Mouse (Mus musculus) liver, embryonic 14.5 days (tissue): ENCODE results near the gene Lat. TPM values are rescaled to one million over a fixed set of nuclear protein-coding genes. Genes with fewer than 3 reads are reported as not detected.
A peak's percentile ranks its signal among the peaks of the same experiment; 100 is the strongest.

ENCODE experiments used
- ATAC-seq: fragments of 200-750 bp; cut with Nextera tagmentation; 2 replicates; pipeline ENCODE4 v1.8.0; 2017; ENCODE audit warnings: moderate number of reproducible peaks, mild to moderate bottlenecking, moderate library complexity; ENCODE audit not compliant: insufficient read depth
- DNase-seq, 3 experiments: peaks; one replicate each; pipeline ENCODE4 v3.0.0-alpha.2; 2012 to 2013; ENCODE audit warnings: low read depth in 3 of 3, low spot score in 3 of 3
- H3K27ac ChIP-seq: fragments of 300-500 bp; sonication (generic); 2 replicates; pipeline ENCODE4 v1.5.1; 2014; ENCODE audit warnings: moderate library complexity, mild to moderate bottlenecking, control low read depth, inconsistent platforms
- H3K27me3 ChIP-seq: fragments of 300-500 bp; sonication (generic); 2 replicates; pipeline ENCODE4 v1.6.1; 2014; ENCODE audit warnings: mild to moderate bottlenecking, low read length, moderate library complexity; ENCODE audit not compliant: control insufficient read depth, insufficient read depth
- H3K36me3 ChIP-seq: fragments of 300-500 bp; sonication (generic); replicated peaks from 2 replicates; pipeline ENCODE4 v1.6.1; 2014; ENCODE audit warnings: low read depth; ENCODE audit not compliant: control insufficient read depth, insufficient read depth
- H3K4me1 ChIP-seq, 2 experiments: fragments of 200-500 bp in 1 of 2; fragments of 300-500 bp in 1 of 2; sonication (generic) in 1 of 2; replicated peaks; 2 replicates each; pipeline ENCODE4 v1.6.1; 2012 to 2014; ENCODE audit warnings: antibody characterized with exemption in 1 of 2, inconsistent platforms in 1 of 2, low read length in 1 of 2; ENCODE audit not compliant: control insufficient read depth in 2 of 2, insufficient read depth in 2 of 2
- H3K4me2 ChIP-seq: fragments of 300-500 bp; sonication (generic); 2 replicates; pipeline ENCODE4 v1.6.1; 2014; ENCODE audit warnings: low read depth, mild to moderate bottlenecking, control low read depth, moderate library complexity
- H3K4me3 ChIP-seq, 2 experiments: fragments of 200-500 bp in 1 of 2; fragments of 300-500 bp in 1 of 2; sonication (generic) in 1 of 2; 2 replicates each; pipeline ENCODE4 v1.5.1; 2012 to 2014; ENCODE audit warnings: low read depth in 2 of 2, low read length in 2 of 2, mild to moderate bottlenecking in 2 of 2, control low read depth in 1 of 2, inconsistent platforms in 1 of 2, moderate library complexity in 1 of 2; ENCODE audit not compliant: insufficient read depth in 1 of 2
- H3K9ac ChIP-seq: fragments of 300-500 bp; sonication (generic); replicated peaks from 2 replicates; pipeline ENCODE4 v1.6.1; 2014; ENCODE audit warnings: mild to moderate bottlenecking, control low read depth, moderate library complexity
- H3K9me3 ChIP-seq: fragments of 300-500 bp; sonication (generic); 2 replicates; pipeline ENCODE4 v1.6.1; 2016; ENCODE audit warnings: low read length, mixed read lengths; ENCODE audit not compliant: control insufficient read depth
- CTCF ChIP-seq: IDR thresholded peaks from 2 replicates; pipeline ENCODE4 v1.5.1; 2016; ENCODE audit warnings: antibody characterized with exemption, low read depth, control low read depth
- EP300 ChIP-seq: IDR thresholded peaks from 2 replicates; pipeline ENCODE4 v1.6.1; 2016; ENCODE audit warnings: antibody characterized with exemption, low read depth
- WGBS: fragments of 180-500 bp; shearing (Covaris S2); extraction: QIAGEN DNeasy Blood & Tissue Kit; methylation state at CpG from one replicate; pipeline ENCODE4 v1.1.7; 2014; ENCODE audit not compliant: insufficient replicate concordance; 5-methylcytosine and 5-hydroxymethylcytosine counted together
- polyA plus RNA-seq, 2 experiments: library from polyadenylated mRNA; depleted of rRNA in 1 of 2; stranded (reverse) in 1 of 2; unstranded in 1 of 2; fragments of >200 nt; fragmentation: Nextera tagmentation in 1 of 2; extraction: Ambion mirVana in 1 of 2; gene quantifications; 2 replicates each; pipeline versions ENCODE4 v1.2.1 to v1.2.3; 2012 to 2014

The Lat gene
- polyA plus RNA-seq, 2 experiments: 7.3 to 7.6 TPM

DNA sequence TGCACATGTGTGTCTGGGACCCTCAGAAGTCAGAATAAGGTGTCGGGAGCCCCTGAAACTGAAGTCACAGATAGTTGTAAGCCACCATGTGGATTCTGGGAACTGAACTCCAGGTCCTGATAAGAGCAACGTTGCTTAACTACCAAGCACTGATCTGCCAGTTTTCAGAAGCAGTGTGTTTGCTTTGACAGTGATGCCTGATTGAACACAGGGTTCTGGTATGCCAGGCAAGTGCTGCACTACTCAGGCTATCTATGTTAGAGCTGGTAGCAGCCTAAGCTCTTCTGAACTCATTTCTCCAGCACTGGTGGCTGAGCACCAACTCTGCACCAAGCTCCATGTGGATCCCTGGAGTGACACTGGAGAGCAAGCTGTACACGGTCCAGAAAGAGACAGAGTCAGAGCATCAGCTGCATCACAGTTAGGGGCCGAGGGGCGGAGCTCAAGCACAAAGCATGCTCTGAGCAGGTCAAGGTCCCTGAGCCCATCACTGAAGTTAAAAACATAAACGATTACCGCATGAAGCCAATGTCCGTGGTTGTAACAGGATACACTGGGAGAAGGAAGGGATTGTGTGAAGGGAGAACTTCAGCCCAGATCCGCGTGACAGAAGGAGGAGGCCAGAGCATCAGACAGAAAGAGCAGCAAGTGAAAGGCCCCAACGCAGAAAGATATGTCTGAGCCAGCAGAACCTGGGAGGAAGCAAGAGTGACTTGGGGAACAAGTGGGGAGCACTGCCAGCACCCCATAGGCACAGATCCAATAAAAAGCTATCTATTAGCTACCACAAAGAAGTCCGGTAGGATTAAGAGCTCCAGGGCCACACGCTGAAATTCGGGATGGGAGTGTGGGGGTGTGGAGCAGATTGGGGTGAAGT lies 14.4 kb downstream of the Lat start:
- Histone ChIP-seq H3K27ac (no peak overlapping the region), H3K4me1 (peaks cover 26 to 40% of the 10 kb centered on the region in 2 experiments), H3K4me2 (no peak overlapping the region), H3K9me3 (no peaks in the 10 kb centered on the region), H3K9ac (no peak overlapping the region), H3K36me3 (no peaks in the 10 kb centered on the region), H3K27me3 (no peaks in the 10 kb centered on the region), H3K4me3 (no peak overlapping the region)
- WGBS: 39% methylated on average over 14 of the region's 14 CpGs
- TF ChIP-seq CTCF (no peak; the same call in 1 of the 2 replicates), EP300 (no peak)
- DNase-seq (peak in 1 of 3 experiments; percentile 32), ATAC-seq (no peak)

DNA sequence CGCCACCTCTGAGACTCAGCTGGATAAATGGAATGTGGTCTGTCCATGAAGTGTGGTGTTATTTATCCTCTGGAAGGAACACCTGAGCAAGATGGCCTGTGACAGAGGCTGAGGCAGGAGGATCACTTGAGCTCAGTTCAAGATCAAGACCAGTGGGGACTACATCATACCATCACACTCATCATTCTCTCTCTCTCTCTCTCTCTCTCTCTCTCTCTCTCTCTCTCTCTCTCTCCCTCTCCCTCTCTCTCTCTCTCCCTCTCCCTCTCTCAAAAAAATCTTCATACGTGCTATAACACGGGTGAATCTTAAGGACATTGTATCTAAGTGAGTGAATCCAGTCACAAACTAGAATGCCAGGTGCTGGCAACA lies 15.4 kb downstream of the Lat start:
- no peak overlapping the region for H3K4me2 ChIP-seq
- H3K9me3 ChIP-seq: no peaks in the 10 kb centered on the region
- H3K27ac ChIP-seq: no peak overlapping the region
- no peaks in the 10 kb centered on the region for H3K27me3 ChIP-seq
- peaks cover 26 to 40% of the 10 kb centered on the region in 2 experiments for H3K4me1 ChIP-seq
- DNase-seq (no peak), ATAC-seq (no peak)
- no peak overlapping the region for H3K9ac ChIP-seq
- H3K4me3 ChIP-seq: no peak overlapping the region
- TF ChIP-seq EP300 (no peak), CTCF (no peak)
- no peaks in the 10 kb centered on the region for H3K36me3 ChIP-seq
- WGBS: 71% methylated on average over 3 of the region's 3 CpGs

DNA sequence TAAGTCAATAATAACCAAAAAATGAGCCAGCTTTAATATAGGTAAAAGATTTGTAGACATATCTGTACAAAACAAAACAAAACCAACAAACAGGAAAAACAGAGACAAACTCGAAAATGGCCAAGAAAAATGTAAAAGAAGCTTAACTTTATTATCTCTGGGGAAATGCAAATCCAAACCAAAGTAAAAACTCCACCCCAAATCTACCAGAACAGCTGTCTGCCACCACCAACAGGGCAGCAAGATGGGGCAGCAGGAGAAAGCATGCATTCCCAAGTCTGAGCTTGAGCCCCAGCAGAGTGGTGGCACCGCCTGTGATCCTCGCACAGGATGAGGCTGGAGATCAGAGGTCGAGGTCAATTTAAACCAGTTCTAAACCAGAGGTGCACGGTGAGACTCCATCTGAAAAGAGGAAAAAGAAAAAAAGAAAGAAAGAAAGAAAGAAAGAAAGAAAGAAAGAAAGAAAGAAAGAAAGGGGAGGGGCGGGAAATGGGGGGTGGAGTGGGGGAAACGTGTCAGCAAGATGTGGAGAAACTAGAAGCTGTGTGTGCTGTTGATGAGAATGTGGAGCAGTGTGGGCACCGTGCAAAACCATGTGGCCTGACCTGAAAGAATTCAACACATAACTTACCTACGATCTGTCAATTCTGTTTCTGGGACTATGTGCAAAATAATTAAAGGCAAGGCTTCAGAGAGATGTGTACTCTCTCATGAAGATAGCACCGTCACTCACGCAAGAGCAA lies 15.9 kb downstream of the Lat start:
- no peak for DNase-seq
- no peak overlapping the region for H3K9ac ChIP-seq
- WGBS: 41% methylated on average over 11 of the region's 11 CpGs

DNA sequence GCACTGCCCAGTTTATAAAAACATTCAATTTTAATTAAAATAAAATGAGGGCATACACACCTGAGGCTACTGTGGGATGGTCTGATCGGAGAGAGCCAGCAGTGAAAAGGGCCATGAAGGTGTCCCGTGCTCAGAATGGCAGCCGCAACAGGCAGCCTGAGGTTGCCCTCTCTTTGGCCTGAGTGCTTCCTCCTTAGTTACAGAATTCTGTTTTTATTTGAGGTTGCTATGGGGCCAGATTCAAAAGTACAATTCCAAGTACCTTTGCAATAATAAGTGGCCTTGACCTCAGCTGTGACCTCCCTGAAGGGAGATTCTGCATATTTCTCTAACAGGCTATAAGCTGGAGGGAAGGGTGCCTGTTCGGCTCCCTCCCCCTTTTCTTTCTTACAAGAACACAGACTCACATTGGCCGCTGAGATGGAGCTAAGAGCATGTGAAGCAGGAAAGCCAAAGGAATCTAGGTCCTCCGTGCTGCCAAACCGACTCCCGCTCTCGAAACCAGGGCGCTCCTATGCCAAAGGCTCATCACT lies 17.9 kb downstream of the Lat start:
- no peak overlapping the region for H3K27ac ChIP-seq
- no peak for TF ChIP-seq CTCF
- TF ChIP-seq EP300: no peak
- ATAC-seq: no peak
- H3K9me3 ChIP-seq: no peaks in the 10 kb centered on the region
- H3K27me3 ChIP-seq: no peaks in the 10 kb centered on the region
- H3K9ac ChIP-seq: no peak overlapping the region
- H3K4me1 ChIP-seq: peaks cover 16 to 36% of the 10 kb centered on the region in 2 experiments
- no peak overlapping the region for H3K4me2 ChIP-seq
- H3K36me3 ChIP-seq: no peaks in the 10 kb centered on the region
- no peak overlapping the region for H3K4me3 ChIP-seq
- DNase-seq: no peak
- WGBS: 72% methylated on average over 10 of the region's 10 CpGs

More for the DNA sequence above, 15.9 kb downstream of the Lat start:
- TF ChIP-seq EP300: no peak
- no peak for ATAC-seq
- peaks cover 26 to 44% of the 10 kb centered on the region in 2 experiments for H3K4me1 ChIP-seq
- no peaks in the 10 kb centered on the region for H3K36me3 ChIP-seq
- H3K27me3 ChIP-seq: no peaks in the 10 kb centered on the region
- H3K4me2 ChIP-seq: no peak overlapping the region
- no peak overlapping the region for H3K27ac ChIP-seq
- no peaks in the 10 kb centered on the region for H3K9me3 ChIP-seq
- no peak overlapping the region for H3K4me3 ChIP-seq
